Mouse (Mus musculus) small intestine, adult 2 months (tissue): ENCODE data around the gene Nup98. TPM values are rescaled to one million over a fixed set of nuclear protein-coding genes. Genes with fewer than 3 reads are reported as not detected.

Experiments used
- H3K27ac ChIP-seq: fragments of 200-500 bp; 2 replicates; pipeline ENCODE4 v1.5.1; 2012; ENCODE audit warnings: low read depth, low read length, control low read depth, inconsistent platforms; ENCODE audit not compliant: insufficient read depth
- H3K27me3 ChIP-seq: fragments of 200-500 bp; 2 replicates; pipeline ENCODE4 v1.6.1; 2012; ENCODE audit warnings: mild to moderate bottlenecking, moderate library complexity, low read length, inconsistent platforms; ENCODE audit not compliant: control insufficient read depth, insufficient read depth
- H3K36me3 ChIP-seq: fragments of 200-500 bp; 2 replicates; pipeline ENCODE4 v1.6.1; 2012; ENCODE audit warnings: mild to moderate bottlenecking, low read length, control low read depth, inconsistent platforms; ENCODE audit not compliant: control insufficient read depth, insufficient read depth
- H3K4me1 ChIP-seq: fragments of 200-500 bp; 2 replicates; pipeline ENCODE4 v1.6.1; 2012; ENCODE audit warnings: low read length, inconsistent platforms, mixed read lengths; ENCODE audit not compliant: control insufficient read depth, insufficient read depth, insufficient read length
- H3K4me3 ChIP-seq: fragments of 200-500 bp; 2 replicates; pipeline ENCODE4 v1.5.1; 2012; ENCODE audit warnings: low read depth, mild to moderate bottlenecking, control low read depth, inconsistent platforms, low read length, moderate library complexity
- CTCF ChIP-seq: fragments of 200-500 bp; IDR thresholded peaks from 2 replicates; pipeline ENCODE4 v1.5.1; 2012; ENCODE audit warnings: low read depth, mild to moderate bottlenecking, control low read depth, inconsistent platforms, low read length, moderate library complexity, mixed read lengths; ENCODE audit not compliant: insufficient replicate concordance, insufficient read length; ENCODE audit errors: extremely low read depth
- POLR2A ChIP-seq: fragments of 200-500 bp; IDR thresholded peaks from 2 replicates; pipeline ENCODE4 v1.6.1; 2012; ENCODE audit warnings: low read depth, mild to moderate bottlenecking, control low read depth, inconsistent platforms, low read length, moderate library complexity
- WGBS: fragments of 180-500 bp; shearing (Covaris S2); methylation state at CpG from one replicate; pipeline ENCODE4 v1.1.7; 2018; 5-methylcytosine and 5-hydroxymethylcytosine counted together
- polyA plus RNA-seq: library from polyadenylated mRNA; depleted of rRNA; stranded (reverse); fragments of >200 nt; gene quantifications from 2 replicates; pipeline ENCODE4 v1.2.3, GENCODE M21; 2012; rRNA removed

The Nup98 gene
- 5.2 and 12.2 TPM in 2 replicates for polyA plus RNA-seq

- Histone ChIP-seq H3K4me3 (peak within 1 kb of the TSS; percentile 99), H3K27me3 (no peaks in the 10 kb centered on the region), H3K4me1 (0 out of 2 replicates have a peak, but pooled peaks cover 5% of the 10 kb centered on the region), H3K27ac (peak within 1 kb of the TSS; percentile 95), H3K36me3 (no peaks in the 10 kb centered on the region)
- WGBS = under 1% methylated on average over 85 of the region's 87 CpGs
- TF ChIP-seq CTCF (peak; percentile 17; the same call in 1 of the 2 replicates), POLR2A (peak; percentile 62; the same call in 1 of the 2 replicates)
These were observed at the start of gene Nup98, which contains the start of gene Pgap2 for GRCm38 (mm10) chr7:102209756-102210721. Gene Nup98 (minus strand): TSS chr7:102210176. Gene Pgap2 (plus strand): TSS chr7:102210208.

- Histone ChIP-seq H3K4me3 (no peak overlapping the region), H3K4me1 (no peaks in the 10 kb centered on the region), H3K36me3 (no peaks in the 10 kb centered on the region), H3K27ac (no peak overlapping the region), H3K27me3 (no peaks in the 10 kb centered on the region)
- 55% methylated on average over 3 of the region's 3 CpGs for WGBS
- TF ChIP-seq POLR2A (no peak), CTCF (no peak)
These were observed 48.8 kb upstream of the Nup98 start for GRCm38 (mm10) chr7:102258753-102259152.

GRCm38 (mm10) chr7:102258189-102258588 is 48.2 kb upstream of the Nup98 start:
- Histone ChIP-seq H3K36me3 (no peaks in the 10 kb centered on the region), H3K27me3 (no peaks in the 10 kb centered on the region), H3K27ac (no peak overlapping the region), H3K4me3 (no peak overlapping the region), H3K4me1 (no peaks in the 10 kb centered on the region)
- 20% methylated on average over 4 of the region's 4 CpGs for whole genome bisulfite sequencing
- no peak for TF ChIP-seq CTCF
- no peak for TF ChIP-seq POLR2A

GRCm38 (mm10) chr7:102256636-102257035 is 46.7 kb upstream of the Nup98 start:
- Histone ChIP-seq H3K36me3 (no peaks in the 10 kb centered on the region), H3K27me3 (no peaks in the 10 kb centered on the region), H3K4me1 (no peaks in the 10 kb centered on the region), H3K4me3 (no peak overlapping the region), H3K27ac (no peak overlapping the region)
- WGBS = 89% methylated on average over 3 of the region's 3 CpGs
- no peak for TF ChIP-seq CTCF
- no peak for TF ChIP-seq POLR2A

GRCm38 (mm10) chr7:102255954-102256353 is 46.0 kb upstream of the Nup98 start, which contains the start of gene Rhog:
Gene Rhog (minus strand): TSS chr7:102256054.
- H3K4me3 ChIP-seq = no peak within 1 kb of the TSS
- TF ChIP-seq CTCF = no peak
- TF ChIP-seq POLR2A = no peak
- WGBS = 86% methylated on average over 3 of the region's 3 CpGs
- H3K27me3 ChIP-seq = no peaks in the 10 kb centered on the region
- no peak within 1 kb of the TSS for H3K27ac ChIP-seq
- H3K4me1 ChIP-seq = no peaks in the 10 kb centered on the region
- H3K36me3 ChIP-seq = no peaks in the 10 kb centered on the region

- 91% methylated on average over 1 of the region's 1 CpGs for WGBS
- Histone ChIP-seq H3K4me3 (no peak overlapping the region), H3K36me3 (no peaks in the 10 kb centered on the region), H3K27me3 (no peaks in the 10 kb centered on the region), H3K27ac (no peak overlapping the region), H3K4me1 (no peaks in the 10 kb centered on the region)
- no peak for TF ChIP-seq CTCF
- no peak for TF ChIP-seq POLR2A
These were observed 43.7 kb upstream of the Nup98 start for GRCm38 (mm10) chr7:102253631-102254030.

GRCm38 (mm10) chr7:102250631-102251214 is 40.7 kb upstream of the Nup98 start:
- Histone ChIP-seq H3K27me3 (no peaks in the 10 kb centered on the region), H3K27ac (peak overlapping the region; percentile 98), H3K36me3 (no peaks in the 10 kb centered on the region), H3K4me3 (peak overlapping the region; percentile 81), H3K4me1 (peaks cover 24% of the 10 kb centered on the region)
- WGBS = under 1% methylated on average over 33 of the region's 33 CpGs
- TF ChIP-seq CTCF (peak; percentile 77), POLR2A (no peak; the same call in 1 of the 2 replicates)
